14 mouse cellular contexts compared by ENCODE assay signal in genomic region chr4:88496321-88497018, GRCm38 (mm10). TPM values are rescaled to one million over a fixed set of nuclear protein-coding genes. Genes with fewer than 3 reads are reported as not detected.
DNase-seq lines count a peak whose midpoint lies in the region; ATAC-seq and TF ChIP-seq lines count a peak whose summit lies in the region.
"Had no signal": no experiment of that assay in that cellular context is flagged by ENCODE, and none has a peak within 500 bp of the region (broad histone marks: within the 10 kb centered on the region; RNA-seq: fewer than 3 reads in every experiment).

No protein-coding gene starts in this region.

- intact Hi-C loops in left cerebral cortex, postnatal 25 days (cut with DNase I) = no loop called here

- TF ChIP-seq EP300 in lung, postnatal 0 days (IDR thresholded peaks at IDR 0.05) = peak; percentile 82

- peaks cover 9% of the 10 kb centered on the region; the same call in 1 of the 2 replicates for H3K4me1 ChIP-seq in embryonic facial prominence, embryonic 13.5 days
- H3K4me1 ChIP-seq in embryonic facial prominence, embryonic 10.5 days = no peaks in the 10 kb centered on the region
- peaks cover 8% of the 10 kb centered on the region for H3K4me1 ChIP-seq in brown adipose tissue, adult 24 weeks (ENCODE audit: control insufficient read depth, insufficient read depth, insufficient read length, low read length)
- H3K4me1 ChIP-seq in kidney, adult 2 months (ENCODE audit: control insufficient read depth, insufficient read depth, low read length) = no peaks in the 10 kb centered on the region
- H3K4me1 ChIP-seq in lung, postnatal 0 days (ENCODE audit: insufficient read depth, low read depth, low read length) = no peaks in the 10 kb centered on the region
- H3K4me1 ChIP-seq in forebrain, embryonic 13.5 days = no peaks in the 10 kb centered on the region
- H3K4me1 ChIP-seq: heart, embryonic 15.5 days had no signal

- no peaks in the 10 kb centered on the region for H3K36me3 ChIP-seq in embryonic facial prominence, embryonic 13.5 days
- no peaks in the 10 kb centered on the region for H3K36me3 ChIP-seq in embryonic facial prominence, embryonic 10.5 days (replicated peaks)
- H3K36me3 ChIP-seq in kidney, adult 2 months (ENCODE audit: control insufficient read depth, insufficient read depth, low read length) = no peaks in the 10 kb centered on the region
- H3K36me3 ChIP-seq in lung, postnatal 0 days (ENCODE audit: insufficient read depth, low read length) = no peaks in the 10 kb centered on the region
- H3K36me3 ChIP-seq in forebrain, embryonic 13.5 days (ENCODE audit: poor library complexity, severe bottlenecking) = no peaks in the 10 kb centered on the region
- H3K36me3 ChIP-seq: heart, embryonic 15.5 days had no signal

- no peak for TF ChIP-seq CTCF in kidney, adult 2 months (conservative IDR thresholded peaks at IDR 0.05; ENCODE audit: insufficient read depth, insufficient read length, low read depth, low read length)
- TF ChIP-seq CTCF in lung, postnatal 0 days (IDR thresholded peaks at IDR 0.05) = no peak

- H3K4me2 ChIP-seq in embryonic facial prominence, embryonic 13.5 days = no peak overlapping the region
- H3K4me2 ChIP-seq in lung, postnatal 0 days (replicated peaks; ENCODE audit: low read depth, low read length) = no peak overlapping the region
- H3K4me2 ChIP-seq in forebrain, embryonic 13.5 days = no peak overlapping the region
- H3K4me2 ChIP-seq: heart, embryonic 15.5 days had no signal

- peak overlapping the region; percentile 33; the same call in 1 of the 2 replicates for H3K27ac ChIP-seq in embryonic facial prominence, embryonic 13.5 days
- H3K27ac ChIP-seq in embryonic facial prominence, embryonic 10.5 days (replicated peaks) = no peak overlapping the region
- H3K27ac ChIP-seq in brown adipose tissue, adult 24 weeks (replicated peaks; ENCODE audit: low read depth, low read length) = peak overlapping the region; percentile 59
- no peak overlapping the region for H3K27ac ChIP-seq in kidney, adult 2 months (ENCODE audit: insufficient read depth, low read depth, low read length)
- H3K27ac ChIP-seq in lung, postnatal 0 days (ENCODE audit: low read length) = no peak overlapping the region
- no peak overlapping the region for H3K27ac ChIP-seq in forebrain, embryonic 13.5 days
- H3K27ac ChIP-seq: heart, embryonic 15.5 days had no signal

- no peak for DNase-seq in embryonic facial prominence, embryonic 10.5 days (ENCODE audit: low spot score)
- peak; percentile 77 for DNase-seq in kidney, adult 2 months
- peak; percentile 49 for DNase-seq in lung, postnatal 0 days (ENCODE audit: low spot score)
- no peak for DNase-seq in left cerebral cortex, postnatal 25 days (ENCODE audit: low spot score in 2 of 2)
- DNase-seq in left cerebral cortex, adult 8-10 months (ENCODE audit: low spot score in 2 of 2) = no peak
- DNase-seq: thymus, postnatal 25 days had no signal

- 78% methylated on average over 6 of the region's 6 CpGs for WGBS in embryonic facial prominence, embryonic 13.5 days
- WGBS in embryonic facial prominence, embryonic 10.5 days = 86% methylated on average over 6 of the region's 6 CpGs
- 55% methylated on average over 6 of the region's 6 CpGs for WGBS in kidney, adult 2 months
- WGBS in lung, postnatal 0 days = 38% methylated on average over 6 of the region's 6 CpGs
- WGBS in forebrain, embryonic 13.5 days = 83% methylated on average over 6 of the region's 6 CpGs

- TF ChIP-seq POLR2A in kidney, adult 2 months (IDR thresholded peaks at IDR 0.05; ENCODE audit: low read depth, low read length) = no peak

- H3K4me3 ChIP-seq in embryonic facial prominence, embryonic 13.5 days = no peak overlapping the region
- no peak overlapping the region for H3K4me3 ChIP-seq in embryonic facial prominence, embryonic 10.5 days
- no peak overlapping the region for H3K4me3 ChIP-seq in brown adipose tissue, adult 24 weeks (ENCODE audit: insufficient read depth, low read depth, low read length)
- no peak overlapping the region for H3K4me3 ChIP-seq in kidney, adult 2 months (ENCODE audit: insufficient read depth, low read depth, low read length)
- no peak overlapping the region for H3K4me3 ChIP-seq in lung, postnatal 0 days (ENCODE audit: low read depth, low read length)
- H3K4me3 ChIP-seq in forebrain, embryonic 13.5 days = no peak overlapping the region
- H3K4me3 ChIP-seq: heart, embryonic 15.5 days had no signal

- no peaks in the 10 kb centered on the region for H3K9me3 ChIP-seq in embryonic facial prominence, embryonic 13.5 days
- H3K9me3 ChIP-seq in embryonic facial prominence, embryonic 10.5 days = no peaks in the 10 kb centered on the region
- H3K9me3 ChIP-seq in lung, postnatal 0 days (ENCODE audit: low read length) = no peaks in the 10 kb centered on the region
- no peaks in the 10 kb centered on the region for H3K9me3 ChIP-seq in forebrain, embryonic 13.5 days (replicated peaks)
- H3K9me3 ChIP-seq: heart, embryonic 15.5 days had no signal

- H3K9ac ChIP-seq in embryonic facial prominence, embryonic 13.5 days = no peak overlapping the region
- H3K9ac ChIP-seq in lung, postnatal 0 days (replicated peaks; ENCODE audit: low read depth) = no peak overlapping the region
- H3K9ac ChIP-seq in forebrain, embryonic 13.5 days = no peak overlapping the region
- H3K9ac ChIP-seq: heart, embryonic 15.5 days had no signal

- ATAC-seq in embryonic facial prominence, embryonic 13.5 days (ENCODE audit: insufficient number of reproducible peaks, insufficient read depth, low FRiP score, low TSS enrichment, low read depth) = no peak
- ATAC-seq in lung, postnatal 0 days = peak; percentile 70
- no peak for ATAC-seq in forebrain, embryonic 13.5 days
- ATAC-seq: Patski had no signal

- H3K27me3 ChIP-seq in embryonic facial prominence, embryonic 13.5 days = no peaks in the 10 kb centered on the region
- H3K27me3 ChIP-seq in embryonic facial prominence, embryonic 10.5 days (replicated peaks; ENCODE audit: low read depth, poor library complexity, severe bottlenecking) = no peaks in the 10 kb centered on the region
- H3K27me3 ChIP-seq in kidney, adult 2 months (replicated peaks; ENCODE audit: control insufficient read depth, insufficient read depth, low read length) = no peaks in the 10 kb centered on the region
- no peaks in the 10 kb centered on the region for H3K27me3 ChIP-seq in lung, postnatal 0 days (replicated peaks; ENCODE audit: insufficient read depth, low read length)
- H3K27me3 ChIP-seq in forebrain, embryonic 13.5 days = no peaks in the 10 kb centered on the region
- H3K27me3 ChIP-seq: heart, embryonic 15.5 days; Patski had no signal

RNA-seq across cellular contexts. Expression of gene Ifnb1, which starts 26.1 kb away (rescaled TPM):
- not detected in 2 replicates for polyA plus RNA-seq in embryonic facial prominence, embryonic 13.5 days (2015; fragmentation: Nextera tagmentation; extraction: Ambion mirVana)
- polyA plus RNA-seq in embryonic facial prominence, embryonic 10.5 days (2016; fragmentation: Nextera tagmentation; extraction: Ambion mirVana) = not detected in 2 replicates
- polyA plus RNA-seq in brown adipose tissue, adult 24 weeks (2012; ENCODE audit: insufficient read depth, insufficient read length, missing spikeins) = not detected in 2 replicates
- polyA plus RNA-seq in kidney, adult 2 months (2012; rRNA removed) = not detected in 2 replicates
- not detected in 2 replicates for polyA plus RNA-seq in lung, postnatal 0 days (2015; fragmentation: Nextera tagmentation; extraction: Ambion mirVana)
- not detected for total RNA-seq in left cerebral cortex, postnatal 25 days (2021)
- not detected in 2 replicates for polyA plus RNA-seq in forebrain, embryonic 13.5 days (2015; fragmentation: Nextera tagmentation; extraction: Ambion mirVana)
- not detected for total RNA-seq in left cerebral cortex, adult 8-10 months (2022)
- polyA plus RNA-seq: C2C12; heart, embryonic 15.5 days; large intestine, adult 2 months; limb, embryonic 11.5 days; Patski had no signal

RNA-seq across cellular contexts. Expression of gene Hacd4, which starts 57.7 kb away (rescaled TPM):
- 11.3 and 12.2 TPM in 2 replicates for polyA plus RNA-seq in embryonic facial prominence, embryonic 13.5 days (2015; fragmentation: Nextera tagmentation; extraction: Ambion mirVana)
- polyA plus RNA-seq in embryonic facial prominence, embryonic 10.5 days (2016; fragmentation: Nextera tagmentation; extraction: Ambion mirVana) = 3.5 and 3.7 TPM in 2 replicates
- polyA plus RNA-seq in brown adipose tissue, adult 24 weeks (2012; ENCODE audit: insufficient read depth, insufficient read length, missing spikeins) = 2.2 and 2.8 TPM in 2 replicates
- polyA plus RNA-seq in kidney, adult 2 months (2012; rRNA removed) = 2.8 and 3.7 TPM in 2 replicates
- polyA plus RNA-seq in lung, postnatal 0 days (2015; fragmentation: Nextera tagmentation; extraction: Ambion mirVana) = 10.2 and 11.3 TPM in 2 replicates
- 1 to 10 TPM; 1.1 to 2.0 TPM for total RNA-seq in left cerebral cortex, postnatal 25 days (2021)
- polyA plus RNA-seq in forebrain, embryonic 13.5 days (2015; fragmentation: Nextera tagmentation; extraction: Ambion mirVana) = 1.9 and 2.0 TPM in 2 replicates
- 1 to 10 TPM; 1.5 to 2.5 (median 2.1) TPM for total RNA-seq in left cerebral cortex, adult 8-10 months (2022)

Comparison
In these comparisons a context has a peak if more than half of its experiments do, and no peak if none do; other contexts are left out.
1. H3K27ac ChIP-seq: peak in embryonic facial prominence, embryonic 13.5 days (single experiment) and brown adipose tissue, adult 24 weeks (single experiment); none in embryonic facial prominence, embryonic 10.5 days (single experiment), kidney, adult 2 months (single experiment), lung, postnatal 0 days (single experiment) and forebrain, embryonic 13.5 days (single experiment).
2. DNase-seq: peak in kidney, adult 2 months (single experiment) and lung, postnatal 0 days (single experiment); none in embryonic facial prominence, embryonic 10.5 days (single experiment), left cerebral cortex, postnatal 25 days (0 of 2) and left cerebral cortex, adult 8-10 months (0 of 2).